Mouse (Mus musculus) forebrain, embryonic 16.5 days (tissue): Measurements from ENCODE around the gene Dram2. TPM values are rescaled to one million over a fixed set of nuclear protein-coding genes. Genes with fewer than 3 reads are reported as not detected.
A peak's percentile ranks its signal among the peaks of the same experiment; 100 is the strongest.

Source experiments
- ATAC-seq: fragments of 200-750 bp; cut with Nextera tagmentation; 2 replicates; pipeline ENCODE4 v1.8.0; 2017; ENCODE audit warnings: mild to moderate bottlenecking, moderate library complexity
- H3K27ac ChIP-seq: fragments of 300-500 bp; sonication (generic); 2 replicates; pipeline ENCODE4 v1.5.1; 2014; ENCODE audit warnings: low read length, control low read depth
- H3K27me3 ChIP-seq: fragments of 300-500 bp; sonication (generic); replicated peaks from 2 replicates; pipeline ENCODE4 v1.6.1; 2014; ENCODE audit warnings: low read length; ENCODE audit not compliant: control insufficient read depth, insufficient read depth
- H3K36me3 ChIP-seq: fragments of 300-500 bp; sonication (generic); 2 replicates; pipeline ENCODE4 v1.6.1; 2014; ENCODE audit not compliant: control insufficient read depth, insufficient read depth
- H3K4me1 ChIP-seq: fragments of 300-500 bp; sonication (generic); replicated peaks from 2 replicates; pipeline ENCODE4 v1.6.1; 2014; ENCODE audit warnings: low read length; ENCODE audit not compliant: control insufficient read depth, insufficient read depth
- H3K4me2 ChIP-seq: fragments of 300-500 bp; sonication (generic); 2 replicates; pipeline ENCODE4 v1.6.1; 2014; ENCODE audit warnings: mild to moderate bottlenecking, low read length, control low read depth
- H3K4me3 ChIP-seq: fragments of 300-500 bp; sonication (generic); replicated peaks from 2 replicates; pipeline ENCODE4 v1.5.1; 2014; ENCODE audit warnings: mild to moderate bottlenecking, low read length, control low read depth
- H3K9ac ChIP-seq: fragments of 300-500 bp; sonication (generic); replicated peaks from 2 replicates; pipeline ENCODE4 v1.6.1; 2014; ENCODE audit warnings: low read depth, low read length, control low read depth
- H3K9me3 ChIP-seq: fragments of 300-500 bp; sonication (generic); 2 replicates; pipeline ENCODE4 v1.6.1; 2016; ENCODE audit warnings: low read length; ENCODE audit not compliant: control insufficient read depth
- WGBS: fragments of 180-500 bp; shearing (Covaris S2); extraction: QIAGEN DNeasy Blood & Tissue Kit; methylation state at CpG from one replicate; pipeline ENCODE4 v1.1.7; 2014; 5-methylcytosine and 5-hydroxymethylcytosine counted together
- polyA plus RNA-seq: library from polyadenylated mRNA; unstranded; fragments of >200 nt; fragmentation: Nextera tagmentation; extraction: Ambion mirVana; gene quantifications from 2 replicates; pipeline ENCODE4 v1.2.1, GENCODE M21; 2015

Gene Dram2
- polyA plus RNA-seq, result 62.0 and 65.0 TPM in 2 replicates

GRCm38 (mm10) chr3:106547171-106547923 lies at the start of gene Dram2, which contains the start of gene Cept1:
TSS of gene Dram2 (plus strand) at chr3:106547798.
TSS of gene Cept1 (minus strand) at chr3:106547802.
- Histone ChIP-seq H3K27ac (peak within 1 kb of the TSS; percentile 97), H3K9ac (peak within 1 kb of the TSS; percentile 87), H3K4me3 (peak within 1 kb of the TSS; percentile 92), H3K27me3 (no peaks in the 10 kb centered on the region), H3K9me3 (no peaks in the 10 kb centered on the region), H3K36me3 (no peaks in the 10 kb centered on the region), H3K4me1 (peaks cover 12% of the 10 kb centered on the region), H3K4me2 (peak within 1 kb of the TSS; percentile 66)
- WGBS, result under 1% methylated on average over 63 of the region's 63 CpGs
- peak; percentile 96 for ATAC-seq

DNA sequence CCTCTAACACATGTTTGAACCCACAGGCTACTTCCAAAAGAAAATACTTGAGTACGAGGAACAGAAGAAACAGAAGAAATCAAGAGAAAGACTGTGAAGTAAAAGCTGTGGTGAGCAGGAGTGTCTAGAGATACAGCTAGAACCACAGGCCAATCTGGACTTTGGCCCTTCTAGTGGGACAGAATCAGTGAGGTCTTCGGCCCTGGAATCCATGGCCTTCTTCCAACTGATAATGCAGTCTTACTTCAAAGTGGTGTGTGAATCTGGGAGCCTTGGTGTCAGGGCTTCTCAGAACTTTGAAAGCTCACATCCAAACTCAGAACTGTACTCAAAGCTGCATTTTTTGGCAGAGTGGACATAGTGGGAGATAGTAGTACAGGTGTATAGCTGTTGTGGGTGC lies 47.1 kb upstream of the Dram2 start:
- WGBS, result 97% methylated on average over 2 of the region's 2 CpGs
- Histone ChIP-seq H3K4me1 (no peaks in the 10 kb centered on the region), H3K27ac (no peak overlapping the region), H3K4me3 (no peak overlapping the region), H3K27me3 (no peaks in the 10 kb centered on the region), H3K4me2 (no peak overlapping the region), H3K9me3 (no peaks in the 10 kb centered on the region), H3K36me3 (peaks cover 14% of the 10 kb centered on the region), H3K9ac (no peak overlapping the region)
- no peak for ATAC-seq

DNA sequence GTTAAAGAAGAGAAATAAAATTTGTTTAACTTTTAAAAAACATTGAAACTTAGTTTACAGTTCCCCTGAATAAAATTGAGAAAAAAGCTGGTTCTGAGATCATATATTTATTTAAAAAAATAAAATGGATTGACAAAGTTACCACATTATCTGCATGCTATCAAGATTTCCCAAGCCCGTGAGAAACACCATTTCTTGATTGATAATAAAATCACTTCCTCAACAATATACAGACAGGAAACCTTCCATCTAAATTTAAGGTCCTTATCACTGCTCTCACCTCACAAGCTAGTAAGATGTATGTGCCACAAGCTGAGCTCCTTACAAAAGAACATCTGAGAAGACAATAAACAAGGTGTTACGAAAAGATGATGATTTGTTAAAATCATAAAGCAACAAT lies 44.7 kb upstream of the Dram2 start:
- Histone ChIP-seq H3K36me3 (peaks cover 14% of the 10 kb centered on the region), H3K27ac (no peak overlapping the region), H3K4me2 (no peak overlapping the region), H3K4me1 (no peaks in the 10 kb centered on the region), H3K9ac (no peak overlapping the region), H3K27me3 (no peaks in the 10 kb centered on the region), H3K4me3 (no peak overlapping the region), H3K9me3 (no peaks in the 10 kb centered on the region)
- 97% methylated on average over 2 of the region's 2 CpGs for WGBS
- no peak for ATAC-seq

- no peaks in the 10 kb centered on the region for H3K9me3 ChIP-seq
- H3K27ac ChIP-seq, result no peak overlapping the region
- H3K9ac ChIP-seq, result no peak overlapping the region
- 84% methylated on average over 1 of the region's 1 CpGs for WGBS
- H3K4me2 ChIP-seq, result no peak overlapping the region
- no peaks in the 10 kb centered on the region for H3K4me1 ChIP-seq
- ATAC-seq, result no peak
- no peak overlapping the region for H3K4me3 ChIP-seq
- H3K27me3 ChIP-seq, result no peaks in the 10 kb centered on the region
- H3K36me3 ChIP-seq, result no peaks in the 10 kb centered on the region
Observed at GRCm38 (mm10) chr3:106510669-106511068, 36.9 kb upstream of the Dram2 start.

DNA sequence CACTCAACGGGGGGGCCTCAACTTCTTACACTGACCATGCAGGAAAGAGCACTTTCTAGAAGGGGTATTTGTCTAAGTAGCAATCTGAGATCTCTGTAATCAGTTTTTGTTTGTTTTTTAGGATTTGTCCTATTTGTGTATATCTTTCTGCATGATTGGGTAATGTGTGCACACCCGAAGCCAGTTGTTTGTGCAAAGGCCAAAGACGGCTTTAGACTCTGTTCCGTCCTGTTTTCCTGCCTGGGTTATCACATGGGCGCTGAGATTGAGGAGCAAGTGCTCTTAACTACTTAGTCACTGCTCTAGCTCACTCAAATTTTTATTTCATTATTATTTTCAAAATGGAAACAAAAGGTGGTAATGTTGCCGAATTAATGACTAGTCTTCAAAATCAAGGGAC lies 32.6 kb upstream of the Dram2 start:
- ATAC-seq, result no peak
- H3K4me2 ChIP-seq, result no peak overlapping the region
- H3K36me3 ChIP-seq, result no peaks in the 10 kb centered on the region
- no peak overlapping the region for H3K4me3 ChIP-seq
- H3K4me1 ChIP-seq, result no peaks in the 10 kb centered on the region
- WGBS, result 90% methylated on average over 6 of the region's 6 CpGs
- H3K27me3 ChIP-seq, result no peaks in the 10 kb centered on the region
- no peak overlapping the region for H3K9ac ChIP-seq
- no peaks in the 10 kb centered on the region for H3K9me3 ChIP-seq
- H3K27ac ChIP-seq, result no peak overlapping the region

- H3K4me1 ChIP-seq, result no peaks in the 10 kb centered on the region
- no peaks in the 10 kb centered on the region for H3K27me3 ChIP-seq
- WGBS, result 97% methylated on average over 1 of the region's 1 CpGs
- ATAC-seq, result no peak
- H3K9ac ChIP-seq, result no peak overlapping the region
- H3K27ac ChIP-seq, result no peak overlapping the region
- no peak overlapping the region for H3K4me3 ChIP-seq
- H3K4me2 ChIP-seq, result no peak overlapping the region
- H3K9me3 ChIP-seq, result no peaks in the 10 kb centered on the region
- H3K36me3 ChIP-seq, result no peaks in the 10 kb centered on the region
Observed at GRCm38 (mm10) chr3:106522730-106523129, 24.9 kb upstream of the Dram2 start.

- Histone ChIP-seq H3K9me3 (no peaks in the 10 kb centered on the region), H3K27me3 (no peaks in the 10 kb centered on the region), H3K27ac (no peak overlapping the region), H3K4me3 (no peak overlapping the region), H3K4me2 (no peak overlapping the region), H3K4me1 (no peaks in the 10 kb centered on the region), H3K9ac (no peak overlapping the region), H3K36me3 (no peaks in the 10 kb centered on the region)
- no peak for ATAC-seq
- WGBS, result 88% methylated on average over 2 of the region's 2 CpGs
Observed at GRCm38 (mm10) chr3:106526411-106526810, 21.2 kb upstream of the Dram2 start.

- Histone ChIP-seq H3K4me1 (no peaks in the 10 kb centered on the region), H3K9me3 (no peaks in the 10 kb centered on the region)
- WGBS, result 94% methylated on average over 2 of the region's 2 CpGs
Observed at GRCm38 (mm10) chr3:106528032-106528431, 19.6 kb upstream of the Dram2 start.

DNA sequence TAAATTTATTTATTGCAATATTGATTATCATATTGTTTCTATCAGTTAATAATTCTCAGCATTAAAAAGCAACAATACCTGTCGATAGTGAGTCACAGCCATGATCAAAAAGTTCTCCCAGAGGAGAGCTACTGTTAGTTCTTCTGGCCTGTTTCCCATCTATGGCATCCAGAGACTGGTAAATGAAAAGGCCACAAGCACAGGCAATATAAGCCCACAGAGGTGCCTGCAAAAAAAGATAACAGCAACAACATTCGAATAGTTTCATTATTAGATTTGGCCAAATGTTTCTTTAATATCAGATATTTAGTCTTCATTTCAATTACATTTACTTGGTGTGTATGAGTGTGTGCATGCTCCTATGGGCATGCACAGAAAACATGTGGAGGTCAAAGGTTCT lies 14.3 kb upstream of the Dram2 start:
- no peak for ATAC-seq

More at GRCm38 (mm10) chr3:106528032-106528431, 19.6 kb upstream of the Dram2 start:
- Histone ChIP-seq H3K27ac (no peak overlapping the region), H3K27me3 (no peaks in the 10 kb centered on the region), H3K4me2 (no peak overlapping the region), H3K9ac (no peak overlapping the region), H3K36me3 (no peaks in the 10 kb centered on the region), H3K4me3 (no peak overlapping the region)
- ATAC-seq, result no peak

More for the DNA sequence above, 14.3 kb upstream of the Dram2 start:
- Histone ChIP-seq H3K9me3 (no peaks in the 10 kb centered on the region), H3K27ac (no peak overlapping the region), H3K9ac (no peak overlapping the region), H3K4me3 (no peak overlapping the region), H3K27me3 (no peaks in the 10 kb centered on the region), H3K36me3 (peaks cover under 1% of the 10 kb centered on the region), H3K4me2 (no peak overlapping the region), H3K4me1 (no peaks in the 10 kb centered on the region)
- 98% methylated on average over 2 of the region's 2 CpGs for WGBS
